Mouse (Mus musculus) gastrocnemius, adult 2 months (tissue): ENCODE measurements around the gene L3mbtl4. TPM values are rescaled to one million over a fixed set of nuclear protein-coding genes. Genes with fewer than 3 reads are reported as not detected.

Experiments
- DNase-seq: peaks from one replicate; pipeline ENCODE4 v3.0.0; 2022
- H3K27ac ChIP-seq: fragments of 200-600 bp; 2 replicates; pipeline ENCODE4 v1.8.1; 2022; ENCODE audit warnings: mild to moderate bottlenecking
- H3K4me3 ChIP-seq: fragments of 200-600 bp; 2 replicates; pipeline ENCODE4 v1.8.1; 2022; ENCODE audit warnings: mild to moderate bottlenecking, moderate library complexity
- CTCF ChIP-seq: fragments of 200-600 bp; IDR thresholded peaks from 2 replicates; pipeline ENCODE4 v1.8.1; 2022; ENCODE audit warnings: antibody characterized with exemption, mild to moderate bottlenecking, moderate library complexity
- intact Hi-C: fragments of 180-260 bp; cut with DNase I; formaldehyde crosslinking; loops from one replicate; pipeline ENCODE4 v1.15.1; 2025
- total RNA-seq, 2 experiments: library from RNA; stranded (reverse); gene quantifications; 2 replicates each; pipeline ENCODE4 v1.2.3; 2021

L3mbtl4 gene
- total RNA-seq, 2 experiments from 2014 or later: 0.10 TPM; not detected in 1

DNA sequence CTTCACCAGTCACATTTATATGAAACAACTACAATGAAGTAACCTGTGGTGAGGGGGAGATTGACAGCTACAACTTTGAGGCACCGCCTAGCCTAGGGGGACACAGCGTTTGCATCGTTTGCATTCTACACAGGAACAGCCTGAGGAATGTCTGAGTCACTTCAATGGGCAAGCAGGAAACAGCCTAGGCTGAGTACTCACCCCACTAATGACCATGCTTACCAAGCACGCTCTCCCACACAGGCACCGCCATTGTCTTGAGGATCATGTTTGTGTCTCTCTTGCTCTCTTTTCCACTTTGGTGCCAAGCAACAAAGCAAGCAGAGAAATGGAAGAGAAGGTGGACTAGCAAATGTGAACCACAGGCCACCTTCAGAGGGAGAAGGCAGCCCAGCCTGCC is 484.8 kb downstream of the L3mbtl4 start:
- DNase-seq: no peak
- no peak for TF ChIP-seq CTCF
- Histone ChIP-seq H3K4me3 (no peak overlapping the region), H3K27ac (no peak overlapping the region)
- intact Hi-C loops: no loop called here

DNA sequence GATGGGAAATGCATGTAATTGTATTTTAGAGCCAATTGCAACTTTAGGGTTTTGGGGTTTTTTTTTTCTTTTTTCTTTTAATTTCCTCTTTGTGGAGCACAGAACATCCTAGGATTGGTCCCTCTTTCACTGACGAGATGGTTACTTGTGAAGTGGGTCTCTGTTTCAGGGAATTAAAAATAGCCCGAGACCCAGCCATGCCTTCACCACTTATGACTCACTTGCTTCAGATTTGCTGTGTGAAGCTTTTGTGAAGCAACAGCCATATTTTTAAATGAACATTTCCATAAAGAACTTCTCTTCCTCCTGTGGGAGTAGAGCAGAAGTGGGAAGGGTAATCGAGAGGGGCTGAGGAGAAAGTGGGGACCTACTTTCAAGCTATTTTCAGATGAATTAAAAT is 485.3 kb downstream of the L3mbtl4 start:
- intact Hi-C loops: no loop called here
- no peak overlapping the region for H3K4me3 ChIP-seq

GRCm38 (mm10) chr17:68759978-68760377 is 486.4 kb downstream of the L3mbtl4 start:
- no peak for DNase-seq
- no peak overlapping the region for H3K4me3 ChIP-seq
- H3K27ac ChIP-seq: no peak overlapping the region
- intact Hi-C loops: no loop called here
- no peak for TF ChIP-seq CTCF

More for the DNA sequence above, 485.3 kb downstream of the L3mbtl4 start:
- no peak for DNase-seq
- H3K27ac ChIP-seq: no peak overlapping the region
- TF ChIP-seq CTCF: no peak

DNA sequence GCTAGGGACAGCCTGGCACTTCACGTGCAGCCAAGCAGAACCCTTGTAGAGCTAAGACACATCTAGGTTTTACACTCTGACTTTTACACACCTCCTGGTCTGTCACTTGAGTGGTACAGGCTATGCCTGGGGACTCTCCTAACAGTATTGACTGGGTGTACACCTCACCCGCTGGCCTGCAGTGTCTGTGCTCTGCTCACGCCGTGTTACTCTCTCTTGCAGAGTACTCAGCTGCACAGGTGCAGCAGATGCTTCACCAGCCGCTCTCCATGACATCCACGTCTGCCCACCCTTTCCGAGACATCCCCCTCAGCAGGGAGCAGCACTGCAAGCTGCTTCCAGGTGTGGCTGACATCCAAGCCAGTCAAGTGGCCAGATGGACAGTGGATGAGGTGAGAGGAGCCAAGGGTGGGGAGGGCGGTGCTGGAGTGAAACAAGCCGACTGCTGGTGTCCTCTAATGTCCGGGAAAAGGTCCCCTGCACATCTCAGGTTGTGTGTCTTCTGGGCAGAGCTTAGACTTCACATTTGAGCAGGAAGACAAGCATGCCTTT is 490.8 kb downstream of the L3mbtl4 start:
- no peak overlapping the region for H3K27ac ChIP-seq
- no peak overlapping the region for H3K4me3 ChIP-seq
- TF ChIP-seq CTCF: no peak
- intact Hi-C loops: no loop called here
- DNase-seq: no peak

- Histone ChIP-seq H3K27ac (no peak overlapping the region), H3K4me3 (no peak overlapping the region)
- no peak for TF ChIP-seq CTCF
- intact Hi-C loops: no loop called here
- no peak for DNase-seq
Measured at GRCm38 (mm10) chr17:68769561-68769960, 496.0 kb downstream of the L3mbtl4 start.

DNA sequence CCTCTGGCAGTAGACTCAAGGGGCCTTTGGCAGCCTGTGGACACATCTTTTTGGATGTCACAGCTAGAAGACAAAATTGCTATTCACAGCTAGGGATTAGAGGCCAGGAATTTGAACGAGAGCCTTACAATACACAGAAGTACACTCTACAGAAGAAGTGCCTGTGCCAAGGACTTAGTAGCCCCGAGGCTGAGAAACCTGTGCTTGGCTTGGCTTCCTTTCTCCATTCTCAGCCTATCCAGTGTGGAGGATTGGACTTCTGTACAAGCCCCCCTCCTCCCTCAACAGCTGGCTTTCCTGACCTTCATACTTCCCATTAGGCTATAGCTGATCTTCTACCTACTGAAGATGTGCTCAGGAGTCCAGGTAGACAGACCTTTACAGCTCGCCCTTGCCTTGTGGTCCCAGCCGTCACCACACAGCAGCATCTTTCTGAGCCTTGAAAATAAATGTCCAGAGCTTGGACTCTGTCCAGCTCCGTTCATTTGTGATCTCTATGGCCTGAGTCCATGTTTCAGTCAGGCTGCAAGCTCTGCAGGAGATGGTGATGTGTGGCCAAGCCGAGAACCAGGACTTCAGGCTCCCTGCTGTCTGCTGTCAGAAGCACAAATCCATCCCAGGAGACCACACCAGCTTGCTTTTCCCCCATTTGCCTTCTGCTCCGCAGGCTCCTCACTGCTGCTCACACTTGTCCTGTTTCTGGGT is 497.6 kb downstream of the L3mbtl4 start:
- TF ChIP-seq CTCF: no peak
- Histone ChIP-seq H3K27ac (no peak overlapping the region), H3K4me3 (no peak overlapping the region)
- DNase-seq: no peak
- intact Hi-C loops: no loop called here

DNA sequence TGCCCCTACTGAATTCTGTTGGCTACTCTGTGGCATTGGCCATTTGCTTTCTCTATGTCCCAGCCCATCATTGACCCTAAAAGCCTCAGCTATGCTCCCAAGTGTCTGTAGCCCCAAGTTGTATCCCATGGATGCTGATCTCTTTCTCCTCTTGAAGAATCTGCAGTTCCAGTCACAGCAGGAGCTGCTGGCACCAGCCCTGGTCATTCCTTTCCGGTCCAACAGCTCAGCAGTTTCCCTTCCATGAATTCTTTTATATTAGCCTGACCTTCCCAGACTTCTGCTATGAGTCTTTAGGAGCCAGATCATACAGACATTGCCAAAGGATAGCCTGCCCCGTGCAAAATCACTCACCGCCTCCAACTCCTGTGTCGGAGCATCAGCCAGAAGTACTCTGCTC is 520.1 kb downstream of the L3mbtl4 start:
- intact Hi-C loops: no loop called here
- TF ChIP-seq CTCF: no peak
- no peak overlapping the region for H3K4me3 ChIP-seq
- no peak overlapping the region for H3K27ac ChIP-seq
- no peak for DNase-seq

DNA sequence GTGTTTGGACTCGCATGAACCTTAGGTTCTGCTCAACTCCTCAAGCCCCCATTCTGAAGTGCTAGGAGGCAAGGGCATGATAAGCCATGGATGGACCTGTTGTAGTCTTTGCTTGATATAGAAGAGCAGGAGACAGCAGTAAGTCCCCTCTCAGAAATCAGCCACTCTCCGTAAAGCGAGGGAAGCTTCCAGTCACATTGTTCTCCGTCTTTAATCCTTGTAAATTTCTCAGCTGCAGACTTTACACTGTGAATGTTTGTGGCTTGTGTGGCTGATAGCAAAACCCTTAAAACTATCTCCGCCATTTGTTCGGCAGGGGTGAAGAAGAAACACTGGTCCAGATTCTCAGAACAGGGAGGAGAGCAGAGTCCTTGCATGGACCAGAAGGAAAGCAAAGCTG is 552.7 kb downstream of the L3mbtl4 start, which contains the start of gene Tmem200c:
Gene Tmem200c (plus strand): TSS at position 301 of the 400 bp plus-strand sequence.
- TF ChIP-seq CTCF: no peak
- intact Hi-C loops: no loop called here
- Histone ChIP-seq H3K4me3 (no peak within 1 kb of the TSS), H3K27ac (no peak within 1 kb of the TSS)
- no peak for DNase-seq
